Mouse (Mus musculus): Measurements from ENCODE around the gene Trp53bp2.

The Trp53bp2 gene

DNA sequence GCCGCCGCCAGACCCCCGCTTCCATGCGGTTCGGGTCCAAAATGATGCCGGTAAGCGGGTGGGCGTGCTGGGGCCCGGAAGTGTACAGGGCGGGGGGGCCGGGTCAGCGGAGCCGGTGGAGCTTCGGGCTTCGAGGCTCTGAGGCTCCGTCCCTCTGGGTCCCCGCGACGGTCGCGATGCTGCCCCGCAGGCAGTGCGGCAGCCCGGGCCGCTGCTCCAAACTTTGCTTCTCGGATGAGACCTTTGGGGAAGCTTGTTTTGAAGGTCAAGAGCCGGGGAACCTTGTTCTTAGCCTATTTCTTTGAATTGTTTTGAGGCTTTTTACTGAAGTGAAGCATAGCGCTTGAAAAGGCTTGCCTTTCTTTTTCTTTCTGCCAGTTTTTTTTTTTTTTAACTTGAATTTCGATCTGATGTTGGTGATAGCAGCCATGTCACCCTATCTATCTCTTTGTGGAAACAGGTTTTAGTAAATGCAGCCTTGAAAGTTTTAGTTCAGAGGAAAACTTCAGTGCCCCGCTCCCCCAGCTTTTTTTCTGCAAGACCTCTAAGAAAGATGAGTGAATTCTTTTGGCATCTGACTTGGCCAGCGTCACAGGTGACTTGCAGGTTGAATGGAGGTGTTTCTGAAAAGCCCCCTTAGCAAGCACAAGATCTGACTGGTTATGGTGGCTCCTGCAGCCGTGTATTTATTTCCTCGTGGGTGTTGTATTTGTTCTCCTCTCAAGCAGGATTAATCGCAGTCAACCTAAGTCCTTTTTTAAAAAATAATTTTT lies 615 bp downstream of the Trp53bp2 start:
- peak; percentile 51 for DNase-seq

DNA sequence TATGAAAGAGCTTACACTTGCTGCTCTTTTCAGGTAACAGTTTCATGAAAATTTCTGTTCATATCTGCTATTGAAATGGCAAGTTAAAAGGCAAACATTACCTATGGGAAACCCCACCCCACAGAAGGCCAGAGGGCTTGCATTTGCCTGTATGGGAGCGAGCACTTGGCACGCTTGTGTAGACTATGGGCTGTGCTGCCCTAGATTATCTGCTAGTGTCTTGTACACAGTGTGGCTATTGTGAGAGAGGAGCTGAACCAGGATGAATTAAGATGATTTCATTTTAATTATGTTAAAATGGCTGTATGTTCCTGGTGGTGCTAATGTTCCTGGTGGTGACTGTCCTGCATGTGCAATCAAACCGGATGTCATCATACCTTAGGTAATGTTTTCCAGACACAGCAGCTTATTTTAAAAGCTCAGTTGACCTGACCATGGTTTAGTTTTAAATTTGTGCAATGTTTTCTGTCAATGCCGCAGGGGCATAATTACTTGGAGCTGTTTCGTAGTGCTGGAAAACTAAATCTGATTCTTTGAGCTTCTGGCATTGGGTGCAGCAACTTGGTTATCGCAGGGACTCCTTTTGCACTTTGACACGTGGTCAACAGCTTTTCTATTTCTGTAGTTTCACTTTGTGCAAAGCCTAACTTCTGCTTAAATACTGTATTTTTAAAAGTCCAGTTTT lies 3.8 kb downstream of the Trp53bp2 start:
- no peak for DNase-seq

DNA sequence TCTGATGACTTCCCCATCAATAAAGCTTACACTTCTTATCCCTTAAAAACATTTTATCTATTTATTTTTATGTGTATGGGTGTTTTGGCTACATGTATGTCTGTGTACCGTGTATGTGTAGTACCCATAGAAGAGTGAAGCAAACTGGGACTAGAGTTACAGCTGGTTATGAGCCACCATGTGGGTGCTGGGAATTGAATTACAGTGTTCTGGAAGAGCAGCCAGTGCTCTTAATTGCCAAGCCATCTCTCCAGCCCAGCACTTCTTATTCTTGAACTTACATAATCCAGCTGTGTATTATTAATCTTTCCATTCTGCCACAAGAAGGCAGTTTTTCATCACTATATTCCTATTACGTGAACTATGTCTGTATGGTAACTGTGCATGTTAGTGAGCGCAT lies 10.5 kb downstream of the Trp53bp2 start:
- no peak for DNase-seq

DNA sequence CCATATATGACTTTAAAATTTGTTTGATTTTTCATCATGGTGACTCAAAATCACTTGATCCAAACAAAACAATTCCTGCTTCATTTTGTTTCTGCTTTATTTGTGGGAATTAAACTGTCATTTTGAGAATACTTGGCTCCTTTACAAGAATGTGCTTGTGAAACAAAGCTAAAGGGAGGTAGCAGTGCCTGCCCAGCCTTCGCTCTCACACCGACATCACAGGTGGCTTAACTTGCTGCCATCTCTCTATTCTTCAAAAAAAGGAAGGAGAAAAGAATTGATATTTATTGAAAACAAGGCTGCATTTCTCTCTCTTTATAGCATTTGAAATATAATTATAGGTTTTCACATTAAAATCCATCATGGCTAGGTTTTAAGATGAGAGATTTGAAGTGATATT lies 15.3 kb downstream of the Trp53bp2 start:
- DNase-seq: no peak

DNA sequence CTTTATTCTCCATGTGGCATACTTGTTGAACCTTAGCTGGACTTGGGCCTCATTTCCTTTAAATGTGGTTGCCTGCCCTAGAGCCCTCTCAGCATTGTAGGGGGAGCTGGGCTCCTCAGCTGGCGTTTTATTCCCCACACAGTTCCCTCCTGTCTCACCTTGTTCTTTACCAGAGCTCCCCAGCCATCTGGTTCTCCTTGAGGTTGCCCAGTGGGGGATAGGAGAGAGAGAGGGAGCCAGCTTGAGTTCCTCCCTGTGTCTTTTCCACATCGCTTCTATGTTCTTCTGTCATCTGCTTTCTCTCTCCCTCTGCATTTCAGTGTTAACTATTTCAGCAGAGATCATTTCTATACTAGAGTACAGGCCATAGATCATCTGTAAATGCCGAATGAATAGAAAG lies 16.2 kb downstream of the Trp53bp2 start:
- peak; percentile 36 for DNase-seq

DNA sequence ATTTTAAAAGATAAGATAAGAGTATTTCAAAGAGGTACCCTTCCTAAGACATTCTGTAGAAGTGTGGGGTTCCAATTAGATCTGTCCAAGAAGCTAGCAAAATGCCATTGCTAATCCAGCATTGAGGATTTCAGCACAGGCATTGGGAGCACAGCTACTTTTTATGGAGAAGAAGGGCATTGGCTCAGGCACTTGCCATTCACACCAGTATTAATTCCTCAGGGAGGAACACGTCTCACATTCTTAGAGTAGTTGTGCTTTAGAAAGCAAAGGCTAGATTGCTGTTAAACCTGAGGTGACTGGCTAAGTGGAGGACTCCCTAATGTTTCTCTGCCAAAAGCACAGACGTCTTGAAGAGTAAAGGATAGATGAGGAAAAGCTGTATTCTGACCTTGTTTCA lies 17.5 kb downstream of the Trp53bp2 start:
- no peak for DNase-seq

GRCm38 (mm10) chr1:182427426-182427825 lies 18.5 kb downstream of the Trp53bp2 start:
- DNase-seq: no peak

DNA sequence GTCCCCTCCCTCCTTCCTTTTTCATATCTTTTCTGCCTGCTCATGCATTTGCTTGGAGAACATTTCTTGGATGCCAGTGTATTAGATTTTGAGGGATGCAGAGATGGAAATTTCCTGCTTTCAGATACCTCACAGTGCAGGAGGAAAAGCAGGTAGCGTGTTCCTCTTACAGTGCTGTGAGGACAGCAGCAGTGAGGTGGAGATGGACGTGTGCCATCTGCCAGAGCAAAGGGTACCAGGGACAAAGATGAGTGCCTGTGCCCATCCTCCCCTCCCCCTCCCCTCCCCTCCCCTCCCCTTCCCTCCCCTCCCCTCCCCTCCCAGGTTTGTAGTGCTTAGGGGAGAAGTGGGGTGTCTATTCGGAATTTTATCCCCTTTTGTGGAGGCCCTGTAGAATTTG lies 20.9 kb downstream of the Trp53bp2 start:
- DNase-seq: no peak

DNA sequence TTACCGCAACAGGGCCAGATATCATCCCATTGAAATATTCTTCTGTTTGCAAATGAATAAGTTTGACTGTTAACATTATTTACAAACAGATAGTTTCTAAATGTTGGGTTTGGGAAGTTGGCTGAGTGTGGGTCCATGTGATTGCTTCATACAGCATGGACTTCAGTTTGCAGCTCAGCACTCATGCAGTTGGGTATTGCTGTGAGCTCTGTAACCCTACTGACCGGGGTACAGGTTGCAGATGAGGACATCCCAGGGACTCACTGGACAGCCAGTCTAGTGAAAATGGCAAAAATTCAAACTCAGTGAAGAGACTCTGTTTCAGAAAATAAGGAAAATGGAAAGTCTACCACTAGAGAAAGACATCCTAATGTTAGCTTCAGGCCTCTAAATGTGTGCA lies 21.7 kb downstream of the Trp53bp2 start:
- no peak for DNase-seq

GRCm38 (mm10) chr1:182432059-182432458 lies 23.1 kb downstream of the Trp53bp2 start:
- DNase-seq: no peak

DNA sequence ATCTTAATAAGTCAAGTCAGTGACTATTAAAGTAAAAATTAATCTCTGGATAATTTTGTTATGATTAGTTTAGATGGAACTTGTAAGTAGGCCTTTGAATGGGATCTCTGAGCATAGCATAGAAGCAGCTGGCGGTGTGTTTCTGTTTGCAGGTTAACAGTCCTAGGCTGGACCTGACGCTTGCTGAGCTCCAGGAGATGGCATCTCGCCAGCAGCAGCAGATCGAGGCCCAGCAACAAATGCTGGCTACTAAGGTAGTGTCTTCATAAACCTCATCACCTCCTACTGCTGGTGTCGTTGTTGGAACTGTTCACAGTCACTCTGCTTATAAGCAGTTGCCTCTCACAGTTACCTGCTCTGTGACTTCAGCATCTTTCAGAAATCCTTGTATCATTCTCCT lies 27.8 kb downstream of the Trp53bp2 start:
- no peak for DNase-seq

DNA sequence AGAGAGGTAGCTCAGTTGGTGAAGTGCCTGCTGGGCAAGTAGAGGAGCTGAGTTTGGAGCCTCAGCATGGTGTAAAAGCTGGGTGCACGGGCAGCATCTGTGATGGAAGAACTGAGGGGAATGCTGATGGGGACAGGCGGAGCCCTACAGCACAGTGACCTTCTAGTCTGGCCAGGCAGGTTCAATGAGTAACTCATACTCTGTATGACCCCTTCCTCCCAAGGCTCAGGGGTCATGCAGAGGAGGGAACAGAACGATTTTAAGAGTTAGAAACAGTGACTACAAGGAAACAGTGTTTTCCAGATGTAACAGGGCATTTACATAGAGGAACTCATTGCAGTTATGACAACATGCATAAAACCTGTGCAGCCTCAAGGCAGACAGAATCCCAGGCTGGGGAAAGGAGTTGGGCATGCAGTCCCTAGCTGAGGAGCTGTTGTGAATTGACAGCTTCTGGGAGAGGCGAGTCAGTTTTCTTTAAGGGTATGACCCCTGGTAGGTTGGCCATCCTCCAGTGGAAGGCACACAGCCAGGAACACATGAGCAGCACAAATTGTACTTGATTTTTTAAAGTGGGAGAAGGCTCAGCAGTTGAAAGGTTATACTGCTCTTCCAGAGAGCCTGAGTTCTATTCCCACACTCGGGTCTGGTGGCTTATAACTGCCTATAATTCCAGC lies 30.7 kb downstream of the Trp53bp2 start:
- DNase-seq: no peak

DNA sequence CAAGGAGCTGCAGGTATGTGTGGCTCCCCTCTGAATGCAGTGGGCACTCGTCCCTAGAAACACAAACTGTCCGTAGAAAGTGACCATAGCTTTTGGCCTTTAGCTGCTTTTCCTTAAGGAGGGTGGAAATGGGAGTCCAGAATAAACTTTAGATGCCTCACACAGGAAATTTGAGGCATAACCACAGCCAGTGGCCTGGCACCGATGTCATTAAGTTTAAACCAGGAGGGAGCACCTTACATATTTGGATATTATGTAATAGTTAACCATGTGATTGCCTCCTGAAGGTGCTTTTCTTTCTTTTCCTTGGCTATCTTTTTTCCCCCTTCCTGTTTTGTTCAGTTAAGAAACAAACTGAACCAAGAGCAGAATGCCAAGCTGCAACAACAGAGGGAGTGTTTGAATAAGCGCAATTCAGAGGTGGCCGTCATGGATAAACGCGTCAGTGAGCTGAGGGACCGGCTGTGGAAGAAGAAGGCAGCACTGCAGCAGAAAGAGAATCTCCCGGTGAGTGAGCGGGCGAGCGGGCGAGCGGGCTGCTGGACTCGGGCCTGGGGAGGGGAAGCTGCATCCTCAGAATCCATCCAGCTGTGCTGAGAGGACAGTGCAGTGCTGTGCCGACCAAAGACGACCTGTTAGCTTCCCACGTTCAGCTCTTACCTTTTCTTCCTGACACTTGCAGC lies 33.0 kb downstream of the Trp53bp2 start:
- no peak for DNase-seq

DNA sequence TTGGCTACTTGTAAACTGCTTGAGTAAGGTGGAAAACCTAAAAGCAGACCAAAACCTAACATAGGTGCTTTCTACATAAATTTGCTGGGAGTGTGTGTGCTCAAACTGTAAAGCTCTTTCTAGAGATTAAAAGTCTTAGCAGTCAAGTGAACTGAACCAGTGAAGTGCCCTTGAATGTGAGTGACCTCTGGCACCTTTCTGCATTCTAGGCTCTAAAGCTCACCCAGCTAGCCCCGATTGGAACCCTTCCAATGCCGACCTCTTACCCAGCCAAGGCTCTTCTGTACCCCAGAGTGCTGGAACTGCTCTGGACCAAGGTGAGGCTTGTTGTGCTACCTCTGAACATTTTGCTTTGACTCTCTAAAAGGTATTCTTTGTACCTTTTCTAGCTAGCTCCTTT lies 35.1 kb downstream of the Trp53bp2 start:
- DNase-seq: no peak

- DNase-seq: no peak
Measured at GRCm38 (mm10) chr1:182448276-182449035, 39.5 kb downstream of the Trp53bp2 start.

DNA sequence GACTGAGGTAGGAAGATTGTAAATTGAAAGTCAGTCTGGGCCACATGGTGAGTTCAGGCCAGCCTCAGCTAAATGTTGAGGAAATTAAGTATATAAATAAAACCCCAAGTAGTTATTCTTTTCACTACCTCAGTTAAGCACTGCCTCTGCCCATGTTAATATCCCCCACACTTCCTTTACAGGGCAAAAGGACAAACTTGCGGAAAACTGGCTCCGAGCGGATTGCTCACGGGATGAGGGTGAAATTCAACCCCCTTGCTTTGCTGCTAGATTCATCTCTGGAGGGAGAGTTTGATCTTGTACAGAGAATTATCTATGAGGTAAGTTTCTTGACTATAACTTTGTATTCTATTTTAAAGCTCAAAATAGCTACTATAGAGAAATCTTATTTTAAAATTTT lies 43.5 kb downstream of the Trp53bp2 start:
- DNase-seq: no peak

GRCm38 (mm10) chr1:182455080-182455479 lies 46.1 kb downstream of the Trp53bp2 start:
- DNase-seq: no peak

- no peak for DNase-seq
Measured at GRCm38 (mm10) chr1:182458556-182458955, 49.6 kb downstream of the Trp53bp2 start.

- DNase-seq: no peak
Measured at GRCm38 (mm10) chr1:182459436-182459835, 50.5 kb downstream of the Trp53bp2 start.

DNA sequence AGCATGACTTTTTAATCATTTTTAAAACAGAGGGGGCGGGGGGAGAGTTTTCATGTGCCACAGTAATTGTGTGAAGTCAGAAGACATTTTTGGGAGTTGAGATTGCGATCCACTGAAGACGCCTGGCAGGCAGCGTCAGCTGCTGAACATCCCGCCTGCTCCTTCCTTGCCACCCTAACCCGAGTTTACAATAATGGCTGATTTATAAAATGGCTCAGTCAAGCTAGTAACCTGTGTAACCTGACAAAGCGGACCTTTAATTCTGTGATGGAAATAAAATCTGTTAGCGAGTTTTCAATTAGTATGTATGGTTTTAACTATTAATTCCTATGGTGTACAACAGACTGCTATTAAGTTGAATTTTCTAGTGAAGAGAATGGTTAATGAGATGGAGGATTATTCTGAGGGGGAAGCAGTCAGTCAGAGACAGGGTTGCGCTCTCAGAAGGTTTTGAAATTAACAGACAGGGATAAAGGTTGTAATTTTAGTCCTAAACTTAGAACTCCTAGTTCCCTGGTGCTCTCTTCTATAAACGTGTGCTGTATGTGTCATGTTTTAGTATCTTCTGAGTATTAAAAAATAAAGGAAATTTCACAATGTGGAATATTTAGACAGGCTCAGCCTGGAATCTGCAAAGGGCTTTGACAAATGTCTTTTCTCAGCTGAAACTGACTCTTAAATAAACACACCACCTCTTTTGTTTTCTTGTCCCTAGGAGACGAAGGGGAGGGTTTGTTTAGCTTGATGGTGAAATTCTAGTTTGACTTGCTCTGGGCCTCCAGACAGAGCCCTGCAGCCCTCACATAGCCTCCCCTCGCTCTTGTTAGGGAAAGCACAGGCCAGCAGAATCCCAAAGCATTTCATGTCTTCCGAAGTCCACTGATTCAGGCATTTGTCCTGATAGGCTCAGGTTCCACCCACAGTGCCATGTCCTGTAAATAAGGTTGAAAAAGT lies 51.6 kb downstream of the Trp53bp2 start:
- no peak for DNase-seq

DNA sequence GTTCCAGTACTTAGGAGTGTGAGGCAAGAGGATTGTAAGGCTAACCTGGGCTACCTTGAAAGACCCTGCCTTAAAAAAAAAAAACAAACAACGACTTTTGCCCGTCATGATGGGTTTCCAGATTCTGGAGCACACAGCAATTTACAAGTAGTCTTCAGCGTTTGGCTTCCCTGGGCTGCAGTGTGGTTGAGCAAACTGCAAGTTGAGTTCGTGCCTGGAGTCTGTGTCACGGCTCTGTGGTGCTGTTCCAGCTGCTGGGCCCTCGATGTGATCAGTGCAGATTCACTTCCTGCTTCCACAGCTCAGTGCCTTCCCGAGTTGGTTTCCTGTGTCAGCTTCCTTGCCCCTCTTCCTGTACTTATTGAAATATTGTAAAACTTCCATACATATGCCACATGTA lies 52.3 kb downstream of the Trp53bp2 start:
- no peak for DNase-seq
